Mouse (Mus musculus): Measurements from ENCODE around the gene Sumf1. TPM values are rescaled to one million over a fixed set of nuclear protein-coding genes. Genes with fewer than 3 reads are reported as not detected.

The Sumf1 gene
- 21.3 and 22.1 TPM in 2 replicates for polyA plus RNA-seq (2015; fragmentation: Nextera tagmentation; extraction: Ambion mirVana)

DNA sequence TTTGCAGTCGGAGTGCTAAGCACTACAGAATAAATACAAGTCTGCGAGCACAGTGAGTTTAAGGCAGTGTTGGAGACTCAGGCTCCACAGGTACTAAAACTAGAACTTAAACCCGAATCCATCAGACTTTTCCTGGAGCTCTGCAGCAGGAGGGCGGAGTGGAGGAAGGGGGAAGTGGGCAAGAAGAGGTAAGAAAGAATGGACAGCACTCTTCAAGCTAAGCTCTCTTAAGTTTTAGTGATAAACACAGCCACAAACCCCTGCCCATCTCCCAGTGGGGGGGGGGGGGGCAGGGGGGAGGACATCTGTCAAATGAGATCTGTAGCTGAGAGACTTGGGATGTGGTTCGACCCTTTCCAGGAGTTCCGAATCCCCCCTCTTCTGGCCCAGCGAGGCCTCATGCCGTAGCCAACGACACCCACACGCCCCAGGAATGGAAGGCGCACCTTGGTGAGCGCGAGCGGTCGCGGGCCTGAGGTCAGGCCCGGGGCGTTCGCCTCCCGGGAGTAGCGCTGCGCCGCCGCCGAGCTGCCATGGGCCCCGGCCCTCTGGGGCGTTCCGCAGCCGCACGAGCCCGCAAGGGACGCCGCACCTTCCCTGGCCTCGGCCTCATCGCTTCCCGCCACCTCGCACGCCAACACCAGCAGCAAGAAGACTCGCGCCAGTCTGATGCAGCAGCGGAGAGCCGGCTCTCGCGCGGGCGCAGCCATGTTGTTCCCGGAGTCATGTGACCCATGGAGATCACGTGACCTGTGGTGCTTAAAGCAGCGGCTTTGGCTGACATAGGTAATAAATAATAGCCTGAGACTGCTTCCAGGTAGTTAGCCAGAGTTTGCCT is at the start of gene Sumf1:
Gene Sumf1 (minus strand): TSS at position 736 of the 838 bp plus-strand sequence.
- H3K4me2 ChIP-seq (ENCODE audit: low read depth, low read length): peak within 1 kb of the TSS; percentile 90
- 4% methylated on average over 49 of the region's 49 CpGs for WGBS
- ATAC-seq: peak; percentile 96
- peaks cover 3% of the 10 kb centered on the region; the same call in 1 of the 2 replicates for H3K4me1 ChIP-seq (ENCODE audit: control insufficient read depth, insufficient read depth, low read length)
- no peak within 1 kb of the TSS for H3K27ac ChIP-seq (ENCODE audit: low read length)
- no peaks in the 10 kb centered on the region for H3K9me3 ChIP-seq (ENCODE audit: control insufficient read depth, low read length)
- H3K4me3 ChIP-seq (ENCODE audit: low read length): peak within 1 kb of the TSS; percentile 80
- H3K36me3 ChIP-seq (ENCODE audit: control insufficient read depth, insufficient read depth, low read length): no peaks in the 10 kb centered on the region
- H3K27me3 ChIP-seq (replicated peaks; ENCODE audit: control insufficient read depth, insufficient read depth, low read length): no peaks in the 10 kb centered on the region
- peak within 1 kb of the TSS; percentile 78 for H3K9ac ChIP-seq (ENCODE audit: low read depth, low read length)

GRCm38 (mm10) chr6:108234536-108234935 is 49.2 kb upstream of the Sumf1 start:
- Histone ChIP-seq H3K4me2 (ENCODE audit: low read depth, low read length) (no peak overlapping the region), H3K9me3 (ENCODE audit: control insufficient read depth, low read length) (no peaks in the 10 kb centered on the region), H3K4me3 (ENCODE audit: low read length) (no peak overlapping the region), H3K4me1 (ENCODE audit: control insufficient read depth, insufficient read depth, low read length) (peaks cover 13% of the 10 kb centered on the region), H3K27me3 (replicated peaks; ENCODE audit: control insufficient read depth, insufficient read depth, low read length) (no peaks in the 10 kb centered on the region), H3K36me3 (ENCODE audit: control insufficient read depth, insufficient read depth, low read length) (no peaks in the 10 kb centered on the region), H3K9ac (ENCODE audit: low read depth, low read length) (no peak overlapping the region), H3K27ac (ENCODE audit: low read length) (peak overlapping the region; percentile 14; the same call in 1 of the 2 replicates)
- ATAC-seq: no peak
- WGBS: 69% methylated on average over 6 of the region's 6 CpGs

GRCm38 (mm10) chr6:108233070-108233469 is 47.7 kb upstream of the Sumf1 start:
- no peaks in the 10 kb centered on the region for H3K27me3 ChIP-seq (replicated peaks; ENCODE audit: control insufficient read depth, insufficient read depth, low read length)
- H3K9ac ChIP-seq (ENCODE audit: low read depth, low read length): no peak overlapping the region
- 42% methylated on average over 6 of the region's 6 CpGs for WGBS
- no peak overlapping the region for H3K4me2 ChIP-seq (ENCODE audit: low read depth, low read length)
- H3K4me1 ChIP-seq (ENCODE audit: control insufficient read depth, insufficient read depth, low read length): peaks cover 13% of the 10 kb centered on the region
- H3K36me3 ChIP-seq (ENCODE audit: control insufficient read depth, insufficient read depth, low read length): no peaks in the 10 kb centered on the region
- no peak overlapping the region for H3K4me3 ChIP-seq (ENCODE audit: low read length)
- no peaks in the 10 kb centered on the region for H3K9me3 ChIP-seq (ENCODE audit: control insufficient read depth, low read length)
- no peak overlapping the region; the same call in 1 of the 2 replicates for H3K27ac ChIP-seq (ENCODE audit: low read length)
- ATAC-seq: peak; percentile 10; the same call in 1 of the 2 replicates

DNA sequence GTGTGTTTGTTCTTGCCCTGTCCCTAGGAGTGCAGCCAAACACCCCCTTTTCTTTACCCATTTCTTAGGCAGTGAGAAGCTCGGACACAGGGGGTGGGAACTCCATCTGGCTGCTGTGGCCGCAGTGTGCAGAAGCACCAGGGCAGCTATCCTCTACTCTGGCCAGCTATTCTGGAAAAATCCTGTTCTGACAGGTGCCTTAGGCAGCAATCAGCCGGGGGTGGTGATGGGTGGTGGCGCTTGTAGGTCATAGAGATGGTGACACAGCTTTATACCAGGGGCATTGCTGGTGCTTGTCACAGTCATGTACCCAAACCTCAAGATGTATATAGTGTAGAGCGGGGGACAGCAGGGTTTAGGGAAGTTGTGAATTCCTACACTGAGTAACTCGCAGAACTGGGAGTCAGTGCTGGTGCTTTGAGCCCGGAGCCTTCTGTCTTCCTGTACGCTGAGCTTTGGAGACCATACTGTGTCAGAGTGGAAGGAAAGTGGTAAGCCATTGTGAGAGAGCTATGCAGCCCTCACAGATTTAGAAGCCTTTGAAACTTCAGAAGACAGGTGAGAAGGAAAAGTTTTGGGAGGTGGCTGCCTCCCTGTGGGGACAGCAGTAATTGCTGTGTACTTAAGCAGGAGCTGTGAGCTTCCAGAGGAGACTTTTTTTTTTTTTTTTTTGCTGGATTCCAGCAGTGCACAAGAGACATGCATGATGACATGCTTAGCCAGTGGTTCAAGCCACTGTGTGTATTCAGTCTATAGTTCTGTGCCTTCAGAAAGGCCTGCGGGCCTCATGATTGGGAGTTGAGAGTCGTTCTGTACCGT is 46.7 kb upstream of the Sumf1 start:
- Histone ChIP-seq H3K4me3 (ENCODE audit: low read length) (no peak overlapping the region), H3K9me3 (ENCODE audit: control insufficient read depth, low read length) (no peaks in the 10 kb centered on the region), H3K27me3 (replicated peaks; ENCODE audit: control insufficient read depth, insufficient read depth, low read length) (no peaks in the 10 kb centered on the region), H3K4me2 (ENCODE audit: low read depth, low read length) (no peak overlapping the region), H3K9ac (ENCODE audit: low read depth, low read length) (no peak overlapping the region), H3K36me3 (ENCODE audit: control insufficient read depth, insufficient read depth, low read length) (no peaks in the 10 kb centered on the region), H3K27ac (ENCODE audit: low read length) (no peak overlapping the region), H3K4me1 (ENCODE audit: control insufficient read depth, insufficient read depth, low read length) (peaks cover 13% of the 10 kb centered on the region)
- 72% methylated on average over 11 of the region's 11 CpGs for WGBS
- ATAC-seq: no peak

DNA sequence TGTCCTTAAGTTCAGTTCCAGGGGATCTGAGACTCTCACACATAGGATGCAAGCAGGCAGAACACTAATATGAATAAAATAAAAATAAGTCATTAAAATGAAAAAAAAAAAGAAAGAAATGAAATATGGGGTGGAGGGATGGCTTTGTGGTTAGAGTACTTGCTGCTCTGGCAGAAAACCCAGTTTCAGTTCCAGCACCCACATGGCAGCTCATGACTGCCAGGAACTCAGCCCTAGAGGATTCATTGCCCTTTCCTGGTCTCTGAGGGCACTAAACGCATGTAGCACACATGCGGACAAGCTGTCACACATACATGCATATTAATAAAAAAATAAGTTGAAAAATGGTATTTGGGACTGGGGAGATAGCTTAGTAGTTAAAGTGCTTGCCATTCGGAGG is 45.2 kb upstream of the Sumf1 start:
- Histone ChIP-seq H3K36me3 (ENCODE audit: control insufficient read depth, insufficient read depth, low read length) (no peaks in the 10 kb centered on the region), H3K4me1 (ENCODE audit: control insufficient read depth, insufficient read depth, low read length) (peaks cover 8% of the 10 kb centered on the region; the same call in 1 of the 2 replicates), H3K27me3 (replicated peaks; ENCODE audit: control insufficient read depth, insufficient read depth, low read length) (no peaks in the 10 kb centered on the region), H3K4me2 (ENCODE audit: low read depth, low read length) (no peak overlapping the region), H3K9ac (ENCODE audit: low read depth, low read length) (no peak overlapping the region), H3K27ac (ENCODE audit: low read length) (no peak overlapping the region), H3K9me3 (ENCODE audit: control insufficient read depth, low read length) (no peaks in the 10 kb centered on the region), H3K4me3 (ENCODE audit: low read length) (no peak overlapping the region)
- 90% methylated on average over 3 of the region's 3 CpGs for WGBS
- ATAC-seq: no peak

DNA sequence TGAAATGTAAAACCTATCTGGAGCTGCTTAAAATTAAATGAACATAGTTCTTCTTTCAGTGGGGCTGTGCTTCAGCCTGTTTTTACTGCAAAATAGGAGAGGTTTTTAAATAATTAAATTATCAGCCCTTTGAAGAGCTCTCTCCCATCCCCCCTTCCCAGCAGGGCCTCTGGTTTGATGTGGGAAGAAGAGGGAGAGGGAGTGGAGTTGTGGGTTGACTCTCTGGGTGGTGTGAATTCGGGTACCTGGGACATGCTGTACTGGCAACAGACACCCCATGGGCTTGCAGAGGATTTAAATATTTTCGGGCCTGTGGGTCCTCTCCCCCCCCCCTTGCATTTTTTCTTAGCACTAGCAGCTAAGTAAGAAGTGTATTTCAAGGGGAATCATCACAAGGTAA is 43.2 kb upstream of the Sumf1 start:
- Histone ChIP-seq H3K27ac (ENCODE audit: low read length) (no peak overlapping the region), H3K27me3 (replicated peaks; ENCODE audit: control insufficient read depth, insufficient read depth, low read length) (no peaks in the 10 kb centered on the region), H3K36me3 (ENCODE audit: control insufficient read depth, insufficient read depth, low read length) (no peaks in the 10 kb centered on the region), H3K9ac (ENCODE audit: low read depth, low read length) (no peak overlapping the region), H3K4me3 (ENCODE audit: low read length) (no peak overlapping the region), H3K9me3 (ENCODE audit: control insufficient read depth, low read length) (no peaks in the 10 kb centered on the region), H3K4me2 (ENCODE audit: low read depth, low read length) (no peak overlapping the region), H3K4me1 (ENCODE audit: control insufficient read depth, insufficient read depth, low read length) (peaks cover 6% of the 10 kb centered on the region; the same call in 1 of the 2 replicates)
- WGBS: 26% methylated on average over 2 of the region's 2 CpGs
- ATAC-seq: no peak

DNA sequence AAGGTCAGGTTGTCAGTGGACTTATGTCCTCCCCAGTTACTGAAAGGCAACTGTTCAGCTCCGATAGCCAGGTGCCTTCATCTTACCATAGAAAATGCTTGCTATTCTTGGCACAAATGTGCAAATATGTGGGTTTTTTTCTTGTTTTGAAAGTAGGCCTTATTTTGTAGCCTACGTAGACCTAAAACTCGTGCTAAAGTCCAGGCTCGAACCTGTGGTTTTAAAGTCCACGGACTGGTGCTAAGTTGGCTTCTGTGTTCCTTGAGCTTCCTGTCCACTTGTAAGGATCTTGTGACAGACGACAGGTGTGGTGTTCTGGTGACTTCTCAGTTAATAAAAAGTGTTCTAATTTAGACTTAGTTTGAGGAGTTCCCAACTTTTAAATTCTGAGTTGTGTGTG is 42.7 kb upstream of the Sumf1 start:
- Histone ChIP-seq H3K36me3 (ENCODE audit: control insufficient read depth, insufficient read depth, low read length) (no peaks in the 10 kb centered on the region), H3K9me3 (ENCODE audit: control insufficient read depth, low read length) (no peaks in the 10 kb centered on the region), H3K9ac (ENCODE audit: low read depth, low read length) (no peak overlapping the region), H3K4me2 (ENCODE audit: low read depth, low read length) (no peak overlapping the region), H3K4me1 (ENCODE audit: control insufficient read depth, insufficient read depth, low read length) (peaks cover 1% of the 10 kb centered on the region; the same call in 1 of the 2 replicates), H3K27ac (ENCODE audit: low read length) (no peak overlapping the region), H3K27me3 (replicated peaks; ENCODE audit: control insufficient read depth, insufficient read depth, low read length) (no peaks in the 10 kb centered on the region), H3K4me3 (ENCODE audit: low read length) (no peak overlapping the region)
- ATAC-seq: no peak
- WGBS: 72% methylated on average over 6 of the region's 6 CpGs

DNA sequence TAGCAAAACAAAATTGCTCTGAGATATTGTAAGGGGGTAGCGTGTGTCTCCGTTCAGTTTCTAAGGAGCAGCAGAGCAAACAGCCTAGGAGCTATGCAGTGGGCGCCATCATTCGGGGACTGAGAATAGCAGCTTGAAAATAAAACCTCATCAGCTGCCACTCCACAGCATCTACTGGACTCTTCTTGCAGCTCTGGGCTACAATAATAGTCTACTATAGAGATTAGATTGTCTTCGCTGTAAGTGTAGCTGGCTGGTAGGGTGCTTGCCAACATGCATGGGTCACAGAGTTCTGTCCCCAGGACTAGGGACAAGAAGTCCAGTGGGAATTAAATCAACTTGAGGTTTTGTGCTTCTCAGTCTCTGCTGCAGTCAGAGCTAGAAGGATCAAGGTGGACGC is 42.1 kb upstream of the Sumf1 start:
- no peaks in the 10 kb centered on the region; the same call in 1 of the 2 replicates for H3K4me1 ChIP-seq (ENCODE audit: control insufficient read depth, insufficient read depth, low read length)
- no peak overlapping the region for H3K9ac ChIP-seq (ENCODE audit: low read depth, low read length)
- ATAC-seq: no peak
- H3K27ac ChIP-seq (ENCODE audit: low read length): no peak overlapping the region
- H3K9me3 ChIP-seq (ENCODE audit: control insufficient read depth, low read length): no peaks in the 10 kb centered on the region
- H3K36me3 ChIP-seq (ENCODE audit: control insufficient read depth, insufficient read depth, low read length): no peaks in the 10 kb centered on the region
- no peak overlapping the region for H3K4me2 ChIP-seq (ENCODE audit: low read depth, low read length)
- no peaks in the 10 kb centered on the region for H3K27me3 ChIP-seq (replicated peaks; ENCODE audit: control insufficient read depth, insufficient read depth, low read length)
- no peak overlapping the region for H3K4me3 ChIP-seq (ENCODE audit: low read length)
- WGBS: 89% methylated on average over 6 of the region's 6 CpGs

- Histone ChIP-seq H3K36me3 (ENCODE audit: control insufficient read depth, insufficient read depth, low read length) (no peaks in the 10 kb centered on the region), H3K4me2 (ENCODE audit: low read depth, low read length) (no peak overlapping the region), H3K9ac (ENCODE audit: low read depth, low read length) (no peak overlapping the region), H3K27ac (ENCODE audit: low read length) (no peak overlapping the region), H3K4me1 (ENCODE audit: control insufficient read depth, insufficient read depth, low read length) (no peaks in the 10 kb centered on the region), H3K27me3 (replicated peaks; ENCODE audit: control insufficient read depth, insufficient read depth, low read length) (no peaks in the 10 kb centered on the region), H3K9me3 (ENCODE audit: control insufficient read depth, low read length) (no peaks in the 10 kb centered on the region), H3K4me3 (ENCODE audit: low read length) (no peak overlapping the region)
- 62% methylated on average over 7 of the region's 7 CpGs for WGBS
- no peak for ATAC-seq
Observed at GRCm38 (mm10) chr6:108226230-108226629, 40.8 kb upstream of the Sumf1 start.
